Mouse (Mus musculus) embryonic facial prominence, embryonic 14.5 days (tissue): ENCODE measurements at regions not wholly inside any gene's neighbourhood (a gene's known extent, or its start where the extent isn't known, plus 50 kb on each side); places are given as distances from the start of the nearest gene placed in this dataset.

Experiments used
- ATAC-seq: fragments of 200-750 bp; cut with Nextera tagmentation; 2 replicates; pipeline ENCODE4 v1.8.0; 2017; ENCODE audit warnings: low read depth, moderate number of reproducible peaks, moderate TSS enrichment
- DNase-seq: peaks from one replicate; pipeline ENCODE4 v3.0.0-alpha.2; 2015; ENCODE audit warnings: low spot score
- H3K27ac ChIP-seq: fragments of 300-500 bp; sonication (generic); replicated peaks from 2 replicates; pipeline ENCODE4 v1.5.1; 2014; ENCODE audit warnings: low read depth, mild to moderate bottlenecking, low read length, moderate library complexity
- H3K27me3 ChIP-seq: fragments of 300-500 bp; sonication (generic); replicated peaks from 2 replicates; pipeline ENCODE4 v1.6.1; 2014; ENCODE audit warnings: low read length; ENCODE audit not compliant: control insufficient read depth, insufficient read depth
- H3K36me3 ChIP-seq: fragments of 300-500 bp; sonication (generic); 2 replicates; pipeline ENCODE4 v1.6.1; 2014; ENCODE audit warnings: low read length, mixed read lengths; ENCODE audit not compliant: control insufficient read depth, insufficient read depth
- H3K4me1 ChIP-seq: fragments of 300-500 bp; sonication (generic); 2 replicates; pipeline ENCODE4 v1.6.1; 2014; ENCODE audit warnings: antibody characterized with exemption, low read length; ENCODE audit not compliant: control insufficient read depth, insufficient read depth
- H3K4me2 ChIP-seq: fragments of 300-500 bp; sonication (generic); 2 replicates; pipeline ENCODE4 v1.6.1; 2014; ENCODE audit warnings: low read depth, mild to moderate bottlenecking, low read length, moderate library complexity, mixed read lengths
- H3K4me3 ChIP-seq: fragments of 300-500 bp; sonication (generic); 2 replicates; pipeline ENCODE4 v1.5.1; 2014; ENCODE audit warnings: low read depth, mild to moderate bottlenecking, low read length
- H3K9ac ChIP-seq: fragments of 300-500 bp; sonication (generic); 2 replicates; pipeline ENCODE4 v1.6.1; 2014; ENCODE audit warnings: low read depth, mild to moderate bottlenecking, low read length, moderate library complexity, mixed read lengths
- H3K9me3 ChIP-seq: fragments of 300-500 bp; sonication (generic); 2 replicates; pipeline ENCODE4 v1.6.1; 2016; ENCODE audit warnings: low read length; ENCODE audit not compliant: control insufficient read depth
- WGBS: fragments of 180-500 bp; shearing (Covaris S2); extraction: QIAGEN DNeasy Blood & Tissue Kit; methylation state at CpG from one replicate; pipeline ENCODE4 v1.1.7; 2014; 5-methylcytosine and 5-hydroxymethylcytosine counted together

- DNase-seq (no peak), ATAC-seq (no peak)
- Histone ChIP-seq H3K27me3 (no peaks in the 10 kb centered on the region), H3K4me3 (no peak overlapping the region), H3K4me2 (no peak overlapping the region), H3K27ac (no peak overlapping the region), H3K9ac (no peak overlapping the region), H3K4me1 (no peaks in the 10 kb centered on the region), H3K9me3 (no peaks in the 10 kb centered on the region), H3K36me3 (no peaks in the 10 kb centered on the region)
- 81% methylated on average over 4 of the region's 4 CpGs for WGBS
These were observed 162.8 kb downstream of the Dhx15 start for GRCm38 (mm10) chr5:52027478-52027877.

- WGBS = 66% methylated on average over 3 of the region's 3 CpGs
- Histone ChIP-seq H3K4me3 (no peak overlapping the region), H3K27me3 (no peaks in the 10 kb centered on the region), H3K4me1 (no peaks in the 10 kb centered on the region), H3K9ac (no peak overlapping the region), H3K9me3 (no peaks in the 10 kb centered on the region), H3K36me3 (no peaks in the 10 kb centered on the region), H3K4me2 (no peak overlapping the region), H3K27ac (no peak overlapping the region)
- ATAC-seq (no peak), DNase-seq (no peak)
These were observed 164.2 kb downstream of the Dhx15 start for GRCm38 (mm10) chr5:52026148-52026547.

DNA sequence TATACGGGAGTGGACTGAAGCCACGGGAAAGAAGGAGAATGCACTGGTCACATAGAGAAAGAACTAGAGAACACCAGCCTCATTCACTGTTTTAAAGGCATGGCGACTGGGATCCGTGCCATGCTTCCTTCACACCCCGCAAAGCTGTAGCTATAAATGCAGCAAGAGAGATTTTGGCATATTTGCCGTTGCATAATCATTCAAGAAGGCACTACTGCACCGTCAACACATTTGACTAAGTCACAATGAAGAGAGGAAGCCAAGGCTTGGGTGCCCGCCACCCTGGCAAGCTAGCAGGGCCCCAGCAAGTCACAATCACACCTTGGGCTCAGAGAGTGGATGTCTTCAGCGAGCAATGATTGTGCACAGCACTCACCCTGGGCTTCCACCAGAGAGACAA lies 167.1 kb downstream of the Dhx15 start:
- no peak for ATAC-seq
- no peak overlapping the region for H3K9ac ChIP-seq
- 82% methylated on average over 9 of the region's 9 CpGs for WGBS
- H3K36me3 ChIP-seq = no peaks in the 10 kb centered on the region
- H3K4me2 ChIP-seq = no peak overlapping the region
- H3K9me3 ChIP-seq = no peaks in the 10 kb centered on the region
- no peaks in the 10 kb centered on the region for H3K27me3 ChIP-seq
- no peak overlapping the region for H3K4me3 ChIP-seq
- H3K4me1 ChIP-seq = no peaks in the 10 kb centered on the region
- no peak overlapping the region for H3K27ac ChIP-seq
- peak; percentile 17 for DNase-seq

GRCm38 (mm10) chr5:52016992-52017391 lies 173.3 kb downstream of the Dhx15 start:
- Histone ChIP-seq H3K27ac (no peak overlapping the region), H3K27me3 (no peaks in the 10 kb centered on the region), H3K4me1 (no peaks in the 10 kb centered on the region), H3K4me3 (no peak overlapping the region), H3K4me2 (no peak overlapping the region), H3K36me3 (no peaks in the 10 kb centered on the region), H3K9me3 (no peaks in the 10 kb centered on the region), H3K9ac (no peak overlapping the region)
- 74% methylated on average over 3 of the region's 3 CpGs for WGBS
- ATAC-seq = no peak
- DNase-seq = no peak

DNA sequence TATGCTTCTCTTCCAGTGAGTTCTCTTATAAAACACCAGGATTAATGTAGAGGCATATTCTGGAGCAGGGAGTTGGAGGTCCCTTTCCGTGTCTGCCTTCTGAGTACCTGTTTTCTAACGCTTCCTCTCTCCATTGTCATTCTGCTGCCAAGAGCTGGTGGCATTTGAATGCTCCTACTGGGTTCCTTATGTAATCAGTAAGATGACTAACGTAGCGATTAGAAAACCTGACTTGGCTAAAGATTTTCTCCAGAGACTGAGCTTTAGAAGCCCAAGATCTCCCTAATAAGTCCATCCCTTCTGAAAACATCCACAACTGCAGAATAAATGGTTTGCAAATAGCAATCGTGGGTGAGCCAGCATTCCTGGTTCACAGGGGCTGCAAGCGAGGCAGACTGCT lies 174.5 kb downstream of the Dhx15 start:
- ATAC-seq (no peak), DNase-seq (no peak)
- H3K4me1 ChIP-seq = no peaks in the 10 kb centered on the region
- no peak overlapping the region for H3K9ac ChIP-seq
- H3K4me3 ChIP-seq = no peak overlapping the region
- WGBS = 38% methylated on average over 6 of the region's 6 CpGs
- no peaks in the 10 kb centered on the region for H3K36me3 ChIP-seq
- no peaks in the 10 kb centered on the region for H3K27me3 ChIP-seq
- H3K9me3 ChIP-seq = no peaks in the 10 kb centered on the region
- H3K4me2 ChIP-seq = no peak overlapping the region
- H3K27ac ChIP-seq = no peak overlapping the region

DNA sequence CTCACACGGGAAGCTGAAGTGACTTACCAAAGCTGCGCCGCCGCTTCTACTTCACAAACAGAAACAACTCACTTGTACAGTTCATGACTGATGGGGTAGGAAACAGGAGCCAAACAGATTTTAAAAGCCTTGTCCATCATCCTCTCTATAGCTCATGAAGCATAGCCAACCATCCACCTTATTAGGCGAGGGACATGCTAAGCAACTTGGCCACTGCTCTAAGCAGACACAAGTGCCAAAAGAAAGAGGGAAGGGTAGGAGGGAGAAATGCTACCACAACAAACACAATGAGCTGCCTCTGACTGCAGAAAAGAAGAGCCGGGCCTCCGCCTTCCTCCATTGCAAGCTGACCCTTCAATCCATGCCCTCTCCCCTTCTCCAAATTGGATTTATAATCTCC lies 179.9 kb downstream of the Dhx15 start:
- DNase-seq (no peak), ATAC-seq (no peak)
- no peaks in the 10 kb centered on the region for H3K27me3 ChIP-seq
- no peaks in the 10 kb centered on the region for H3K4me1 ChIP-seq
- no peak overlapping the region for H3K4me2 ChIP-seq
- H3K36me3 ChIP-seq = no peaks in the 10 kb centered on the region
- H3K9ac ChIP-seq = no peak overlapping the region
- H3K27ac ChIP-seq = no peak overlapping the region
- no peaks in the 10 kb centered on the region for H3K9me3 ChIP-seq
- 83% methylated on average over 7 of the region's 7 CpGs for WGBS
- no peak overlapping the region for H3K4me3 ChIP-seq

DNA sequence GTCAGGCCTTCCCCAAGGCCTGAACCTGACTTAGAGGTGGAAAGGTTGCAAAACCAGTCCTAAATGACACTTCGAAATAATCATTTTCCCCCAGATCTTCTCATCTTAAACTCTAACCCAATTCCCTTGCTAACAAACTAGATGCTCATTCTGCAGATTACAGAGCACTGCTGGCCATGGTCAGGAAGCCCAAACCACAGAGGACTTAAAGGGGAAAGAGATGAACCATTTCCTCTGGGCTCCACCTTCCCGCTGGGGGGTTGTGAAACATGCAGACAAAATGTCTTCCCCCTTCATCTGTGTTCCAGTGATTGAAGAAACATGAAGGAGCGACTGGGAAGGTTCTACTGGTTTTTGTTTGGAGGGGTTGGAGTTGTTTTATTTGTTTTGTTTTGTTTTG lies 181.4 kb downstream of the Dhx15 start:
- Histone ChIP-seq H3K9ac (no peak overlapping the region), H3K36me3 (no peaks in the 10 kb centered on the region), H3K4me3 (no peak overlapping the region), H3K4me2 (no peak overlapping the region), H3K27ac (no peak overlapping the region), H3K4me1 (0 out of 2 replicates have a peak, but pooled peaks cover 4% of the 10 kb centered on the region), H3K9me3 (no peaks in the 10 kb centered on the region), H3K27me3 (no peaks in the 10 kb centered on the region)
- WGBS = 81% methylated on average over 3 of the region's 3 CpGs
- ATAC-seq (no peak), DNase-seq (peak; percentile 15)

DNA sequence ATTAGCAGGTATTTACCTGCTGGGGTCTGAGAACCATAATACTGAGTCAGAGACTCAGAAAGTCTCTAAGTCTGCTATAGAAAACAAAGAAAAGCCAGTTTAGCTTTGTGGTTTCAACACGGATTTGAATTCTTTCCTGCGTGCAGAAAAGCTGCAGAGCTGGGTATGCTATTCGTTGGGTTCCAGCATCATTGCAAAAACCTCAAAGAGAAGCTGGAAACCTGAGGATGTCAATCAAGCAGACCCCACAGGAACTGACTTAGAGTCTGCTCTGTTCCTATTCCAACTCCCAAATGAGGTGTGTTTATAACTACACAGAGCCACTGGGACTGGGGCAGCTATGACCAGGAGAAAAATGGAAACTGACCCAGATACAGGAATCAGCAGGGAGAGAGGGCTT lies 183.5 kb downstream of the Dhx15 start:
- H3K36me3 ChIP-seq = no peaks in the 10 kb centered on the region
- 45% methylated on average over 3 of the region's 3 CpGs for WGBS
- ATAC-seq (no peak), DNase-seq (no peak)
- no peaks in the 10 kb centered on the region for H3K27me3 ChIP-seq
- H3K4me3 ChIP-seq = no peak overlapping the region
- H3K9ac ChIP-seq = no peak overlapping the region
- H3K4me2 ChIP-seq = no peak overlapping the region
- H3K9me3 ChIP-seq = no peaks in the 10 kb centered on the region
- 0 out of 2 replicates have a peak, but pooled peaks cover 4% of the 10 kb centered on the region for H3K4me1 ChIP-seq
- no peak overlapping the region for H3K27ac ChIP-seq

- H3K4me3 ChIP-seq = no peak overlapping the region
These were observed 199.3 kb downstream of the Dhx15 start for GRCm38 (mm10) chr5:51990847-51991610.

More at GRCm38 (mm10) chr5:51990847-51991610, 199.3 kb downstream of the Dhx15 start:
- Histone ChIP-seq H3K27me3 (no peaks in the 10 kb centered on the region), H3K9ac (no peak overlapping the region), H3K4me1 (peaks cover 12% of the 10 kb centered on the region; the same call in 1 of the 2 replicates), H3K27ac (no peak overlapping the region), H3K4me2 (peak overlapping the region; percentile 0; the same call in 1 of the 2 replicates), H3K9me3 (no peaks in the 10 kb centered on the region), H3K36me3 (no peaks in the 10 kb centered on the region)
- DNase-seq = peak; percentile 10
- 15% methylated on average over 10 of the region's 10 CpGs for WGBS
- ATAC-seq = no peak
